Mouse (Mus musculus): ENCODE measurements at regions not wholly inside any gene's neighbourhood (a gene's known extent, or its start where the extent isn't known, plus 50 kb on each side); places are given as distances from the start of the nearest gene placed in this dataset.

GRCm38 (mm10) chr19:13980988-13981630 lies 67.8 kb downstream of the Olfr1505 start:
- peak in 1 of 2 experiments; percentile 71 for DNase-seq (ENCODE audit: inconsistent age in 2 of 2, low spot score in 1 of 2)

GRCm38 (mm10) chr19:13982823-13983222 lies 69.5 kb downstream of the Olfr1505 start:
- DNase-seq (ENCODE audit: inconsistent age in 2 of 2, low spot score in 1 of 2), result no peak
